Comparison of ENCODE assay signal across 9 mouse cellular contexts in the genomic region with DNA sequence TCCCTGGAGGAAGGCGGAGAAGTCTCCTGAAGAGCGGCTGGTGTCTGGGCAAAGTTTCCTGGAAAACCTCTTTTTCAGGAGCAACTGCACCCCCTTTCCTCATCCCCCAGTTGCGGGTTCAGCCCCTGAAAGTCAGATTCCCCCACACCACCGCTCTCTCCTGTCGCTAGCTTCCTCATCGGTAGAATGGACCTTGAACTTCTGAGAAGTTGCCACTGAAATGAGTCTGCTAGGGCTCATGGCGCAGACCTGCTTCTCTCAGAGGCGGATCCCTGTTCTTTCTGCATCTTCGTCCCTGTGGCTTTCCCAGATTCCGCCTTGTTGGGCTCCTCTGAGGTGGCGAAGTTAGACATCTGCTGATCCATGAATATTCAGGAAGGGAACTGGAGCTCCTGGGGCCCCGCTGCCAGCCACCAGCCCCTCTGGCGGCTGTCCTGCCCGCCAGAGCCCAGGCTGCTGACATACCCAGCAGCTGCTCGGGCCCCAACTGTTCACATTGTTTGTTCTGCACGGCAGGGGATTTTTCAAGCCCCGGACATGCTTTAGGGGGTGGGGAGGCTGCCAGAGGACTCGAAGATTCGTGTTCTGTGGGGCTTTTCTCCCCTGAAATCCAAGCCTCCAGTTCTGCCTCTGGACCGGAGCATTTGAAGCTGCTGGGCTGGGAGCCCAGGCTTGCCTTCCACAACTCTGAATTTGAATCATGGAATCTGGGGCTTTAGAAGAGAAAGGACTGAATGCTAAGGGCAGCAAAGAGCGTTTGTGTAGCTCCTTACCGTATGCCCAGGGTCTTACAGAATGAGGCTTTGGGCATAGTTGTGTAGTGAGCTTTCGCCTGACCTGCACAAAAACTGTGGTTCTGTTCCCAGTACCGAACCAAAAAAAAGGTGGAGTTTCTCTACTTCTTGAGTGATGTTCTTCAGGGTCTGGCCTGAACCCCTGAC. TPM values are rescaled to one million over a fixed set of nuclear protein-coding genes. Genes with fewer than 3 reads are reported as not detected.
DNase-seq lines count a peak whose midpoint lies in the region; ATAC-seq lines count a peak whose summit lies in the region.
"Had no signal": no experiment of that assay in that cellular context is flagged by ENCODE, and none has a peak within 500 bp of the region (broad histone marks: within the 10 kb centered on the region; RNA-seq: fewer than 3 reads in every experiment).

No protein-coding gene starts in this region.

- peaks cover 10% of the 10 kb centered on the region; the same call in 1 of the 2 replicates for H3K4me1 ChIP-seq in heart, embryonic 15.5 days (replicated peaks)
- H3K4me1 ChIP-seq in limb, embryonic 11.5 days (ENCODE audit: control insufficient read depth, insufficient read depth, low read length), result peaks cover 6% of the 10 kb centered on the region; the same call in 1 of the 2 replicates
- peaks cover 14% of the 10 kb centered on the region for H3K4me1 ChIP-seq in neural tube, embryonic 15.5 days

- H3K4me3 ChIP-seq in heart, embryonic 15.5 days, result no peak overlapping the region
- no peak overlapping the region for H3K4me3 ChIP-seq in limb, embryonic 11.5 days (ENCODE audit: low read depth, low read length)
- H3K4me3 ChIP-seq in neural tube, embryonic 15.5 days (replicated peaks), result no peak overlapping the region

- H3K27me3 ChIP-seq in heart, embryonic 15.5 days, result no peaks in the 10 kb centered on the region
- H3K27me3 ChIP-seq in limb, embryonic 11.5 days (ENCODE audit: control insufficient read depth, insufficient read depth, low read length), result no peaks in the 10 kb centered on the region
- H3K27me3 ChIP-seq in neural tube, embryonic 15.5 days (replicated peaks), result no peaks in the 10 kb centered on the region

- ATAC-seq in heart, embryonic 15.5 days (replicated peaks; ENCODE audit: insufficient number of reproducible peaks, insufficient read depth, low FRiP score, low read depth), result no peak
- ATAC-seq in limb, embryonic 11.5 days (ENCODE audit: insufficient number of reproducible peaks, low FRiP score, low TSS enrichment, low read depth), result no peak
- peak; percentile 60; the same call in 1 of the 2 replicates for ATAC-seq in neural tube, embryonic 15.5 days (ENCODE audit: low FRiP score)
- ATAC-seq: Patski had no signal

- peak overlapping the region; percentile 22; the same call in 1 of the 2 replicates for H3K9ac ChIP-seq in heart, embryonic 15.5 days
- H3K9ac ChIP-seq in limb, embryonic 11.5 days (ENCODE audit: low read length), result peak overlapping the region; percentile 52
- no peak overlapping the region for H3K9ac ChIP-seq in neural tube, embryonic 15.5 days (replicated peaks)

- peak overlapping the region; percentile 43 for H3K27ac ChIP-seq in heart, embryonic 15.5 days
- peak overlapping the region; percentile 60 for H3K27ac ChIP-seq in limb, embryonic 11.5 days (replicated peaks; ENCODE audit: low read depth, low read length)
- peak overlapping the region; percentile 45 for H3K27ac ChIP-seq in neural tube, embryonic 15.5 days (replicated peaks)

- no peaks in the 10 kb centered on the region for H3K36me3 ChIP-seq in heart, embryonic 15.5 days
- H3K36me3 ChIP-seq in limb, embryonic 11.5 days (ENCODE audit: control insufficient read depth, insufficient read depth, low read length), result no peaks in the 10 kb centered on the region
- peaks cover 3% of the 10 kb centered on the region for H3K36me3 ChIP-seq in neural tube, embryonic 15.5 days

- H3K9me3 ChIP-seq in heart, embryonic 15.5 days (replicated peaks), result no peaks in the 10 kb centered on the region
- H3K9me3 ChIP-seq in limb, embryonic 11.5 days (ENCODE audit: control insufficient read depth, low read length), result no peaks in the 10 kb centered on the region
- no peaks in the 10 kb centered on the region for H3K9me3 ChIP-seq in neural tube, embryonic 15.5 days (replicated peaks)

- H3K4me2 ChIP-seq in heart, embryonic 15.5 days, result peak overlapping the region; percentile 44
- H3K4me2 ChIP-seq in limb, embryonic 11.5 days (ENCODE audit: low read depth, severe bottlenecking), result peak overlapping the region; percentile 38
- peak overlapping the region; percentile 36 for H3K4me2 ChIP-seq in neural tube, embryonic 15.5 days

- no peak for DNase-seq in heart, postnatal 10 days
- DNase-seq in cerebellum, postnatal 14 days, result peak; percentile 45 to 62
- peak; percentile 36 to 67 for DNase-seq in gastrocnemius, postnatal 4 days (ENCODE audit: low spot score in 2 of 2)
- peak; percentile 56 for DNase-seq in limb, embryonic 11.5 days (ENCODE audit: low spot score)
- no peak for DNase-seq in lung, postnatal 25 days (ENCODE audit: low spot score)
- no peak for DNase-seq in urinary bladder, postnatal 36 days (ENCODE audit: low spot score in 2 of 2)

- intact Hi-C loops in heart, postnatal 10 days (cut with DNase I), result no loop called here

- 20% methylated on average over 24 of the region's 24 CpGs for WGBS in heart, embryonic 15.5 days
- WGBS in limb, embryonic 11.5 days, result 14% methylated on average over 24 of the region's 24 CpGs
- 11% methylated on average over 24 of the region's 24 CpGs for WGBS in neural tube, embryonic 15.5 days

RNA-seq across cellular contexts. Expression of a gene that starts 8.1 kb away (rescaled TPM):
- 9.1 and 13.0 TPM in 2 replicates for polyA plus RNA-seq in heart, embryonic 15.5 days (2015; fragmentation: Nextera tagmentation; extraction: Ambion mirVana)
- 10 to 100 TPM; 14.4 to 15.6 TPM for total RNA-seq in heart, postnatal 10 days (2021)
- 100 to 1,000 TPM; 152 to 153 TPM for total RNA-seq in gastrocnemius, postnatal 4 days (2021)
- 13.5 and 15.0 TPM in 2 replicates for polyA plus RNA-seq in limb, embryonic 11.5 days (2014; fragmentation: Nextera tagmentation; extraction: Ambion mirVana)
- 15.1 and 17.8 TPM in 2 replicates for polyA plus RNA-seq in neural tube, embryonic 15.5 days (2015; fragmentation: Nextera tagmentation; extraction: Ambion mirVana)

RNA-seq across cellular contexts. Expression of a gene that starts 31.6 kb away (rescaled TPM):
- 0.19 and 0.71 TPM in 2 replicates for polyA plus RNA-seq in heart, embryonic 15.5 days (2015; fragmentation: Nextera tagmentation; extraction: Ambion mirVana)
- under 1 TPM; 0.22 to 0.40 TPM for total RNA-seq in heart, postnatal 10 days (2021)
- total RNA-seq in gastrocnemius, postnatal 4 days (2021), result under 1 TPM; 0.88 to 0.91 TPM
- 44.5 and 46.2 TPM in 2 replicates for polyA plus RNA-seq in limb, embryonic 11.5 days (2014; fragmentation: Nextera tagmentation; extraction: Ambion mirVana)
- 7.9 and 8.9 TPM in 2 replicates for polyA plus RNA-seq in neural tube, embryonic 15.5 days (2015; fragmentation: Nextera tagmentation; extraction: Ambion mirVana)
- polyA plus RNA-seq: Patski had no signal

Comparison
In these comparisons a context has a peak if more than half of its experiments do, and no peak if none do; other contexts are left out.
1. DNase-seq: peak in cerebellum, postnatal 14 days (2 of 2), gastrocnemius, postnatal 4 days (2 of 2) and limb, embryonic 11.5 days (single experiment); none in heart, postnatal 10 days (0 of 2), lung, postnatal 25 days (single experiment) and urinary bladder, postnatal 36 days (0 of 2).
2. Peak in every context shown above with its lines, with median percentiles within 50 percentile points of each other: H3K27ac ChIP-seq and H3K4me2 ChIP-seq.